In the genomic region with DNA sequence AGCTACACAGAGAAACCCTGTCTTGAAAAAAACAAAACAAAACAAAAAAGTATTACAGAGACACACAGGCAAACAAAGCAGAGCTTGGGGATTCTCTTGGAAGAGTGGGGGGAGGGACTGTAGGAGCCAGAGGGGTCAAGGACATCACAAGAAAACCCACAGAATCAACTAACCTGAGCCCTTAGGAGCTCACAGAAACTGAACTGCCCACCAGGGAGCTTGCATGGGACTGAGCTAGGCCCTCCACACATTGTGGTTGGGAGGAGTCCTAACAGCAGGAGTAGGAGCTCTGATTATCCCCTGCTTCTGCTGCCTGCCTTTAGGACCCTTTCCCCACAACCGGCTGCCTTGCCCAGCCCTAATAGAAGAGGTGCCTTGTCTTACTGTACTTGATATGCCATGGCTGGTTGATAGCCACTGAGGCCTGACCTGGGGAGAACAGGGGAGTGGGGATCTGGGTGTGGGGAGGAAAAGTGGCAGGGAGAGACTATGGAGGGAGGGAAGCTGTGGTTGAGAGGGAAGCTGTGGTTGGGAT, we compare ENCODE assay signal across 19 mouse cellular contexts. TPM values are rescaled to one million over a fixed set of nuclear protein-coding genes. Genes with fewer than 3 reads are reported as not detected.
A peak's percentile ranks its signal among the peaks of the same experiment; 100 is the strongest.
DNase-seq lines count a peak whose midpoint lies in the region; ATAC-seq and TF ChIP-seq lines count a peak whose summit lies in the region.
"Had no signal": no experiment of that assay in that cellular context is flagged by ENCODE, and none has a peak within 500 bp of the region (broad histone marks: within the 10 kb centered on the region; RNA-seq: fewer than 3 reads in every experiment).

No protein-coding gene starts in this region.

- H3K27ac ChIP-seq in forebrain, embryonic 14.5 days (ENCODE audit: low read depth, low read length), result no peak overlapping the region
- no peak overlapping the region for H3K27ac ChIP-seq in forebrain, postnatal 0 days (ENCODE audit: low read depth, low read length)
- peak overlapping the region; percentile 62 for H3K27ac ChIP-seq in midbrain, embryonic 11.5 days (ENCODE audit: low read depth, low read length)
- no peak overlapping the region for H3K27ac ChIP-seq in midbrain, embryonic 16.5 days (ENCODE audit: low read length)
- no peak overlapping the region for H3K27ac ChIP-seq in embryonic fibroblast, embryonic 13.5 days (ENCODE audit: insufficient read depth, low read length)
- H3K27ac ChIP-seq: hindbrain, embryonic 10.5 days; hindbrain, postnatal 0 days; kidney, embryonic 15.5 days; liver, embryonic 15.5 days; macrophage; midbrain, embryonic 13.5 days had no signal

- no peak overlapping the region for H3K4me3 ChIP-seq in forebrain, embryonic 14.5 days (ENCODE audit: low read depth, low read length)
- H3K4me3 ChIP-seq in forebrain, postnatal 0 days (ENCODE audit: low read depth, low read length), result no peak overlapping the region
- no peak overlapping the region for H3K4me3 ChIP-seq in midbrain, embryonic 11.5 days (ENCODE audit: low read depth, low read length)
- no peak overlapping the region for H3K4me3 ChIP-seq in midbrain, embryonic 16.5 days (ENCODE audit: low read depth, low read length)
- H3K4me3 ChIP-seq in embryonic fibroblast, embryonic 13.5 days (ENCODE audit: insufficient read depth, low read length), result no peak overlapping the region
- H3K4me3 ChIP-seq: hindbrain, embryonic 10.5 days; kidney, embryonic 15.5 days; liver, embryonic 15.5 days; midbrain, embryonic 13.5 days had no signal

- no peaks in the 10 kb centered on the region for H3K9me3 ChIP-seq in forebrain, embryonic 14.5 days (replicated peaks; ENCODE audit: control insufficient read depth, low read length)
- no peaks in the 10 kb centered on the region for H3K9me3 ChIP-seq in forebrain, postnatal 0 days (ENCODE audit: low read length)
- no peaks in the 10 kb centered on the region for H3K9me3 ChIP-seq in midbrain, embryonic 11.5 days (ENCODE audit: control insufficient read depth, low read length)
- no peaks in the 10 kb centered on the region for H3K9me3 ChIP-seq in midbrain, embryonic 16.5 days (replicated peaks; ENCODE audit: control insufficient read depth, low read length, poor library complexity, severe bottlenecking)
- H3K9me3 ChIP-seq: G1E; hindbrain, embryonic 10.5 days; kidney, embryonic 15.5 days; liver, embryonic 15.5 days; midbrain, embryonic 13.5 days had no signal

- 0 out of 2 replicates have a peak overlapping the region, but pooled peaks have one; percentile 8 for H3K9ac ChIP-seq in forebrain, embryonic 14.5 days (ENCODE audit: low read length)
- no peak overlapping the region for H3K9ac ChIP-seq in forebrain, postnatal 0 days
- no peak overlapping the region for H3K9ac ChIP-seq in midbrain, embryonic 11.5 days (ENCODE audit: low read length)
- H3K9ac ChIP-seq in midbrain, embryonic 16.5 days (ENCODE audit: low read depth, low read length), result no peak overlapping the region
- H3K9ac ChIP-seq: kidney, embryonic 15.5 days; liver, embryonic 15.5 days; midbrain, embryonic 13.5 days had no signal

- whole genome bisulfite sequencing in forebrain, embryonic 14.5 days, result 35% methylated on average over 1 of the region's 1 CpGs
- 46% methylated on average over 1 of the region's 1 CpGs for WGBS in forebrain, postnatal 0 days
- WGBS in midbrain, embryonic 11.5 days, result 24% methylated on average over 1 of the region's 1 CpGs
- 17% methylated on average over 1 of the region's 1 CpGs for WGBS in midbrain, embryonic 16.5 days

- ATAC-seq in forebrain, embryonic 14.5 days, result no peak
- no peak for ATAC-seq in forebrain, postnatal 0 days
- no peak for ATAC-seq in midbrain, embryonic 11.5 days (ENCODE audit: low FRiP score)
- ATAC-seq in midbrain, embryonic 16.5 days, result no peak
- ATAC-seq: hindbrain, postnatal 0 days; intestine, postnatal 0 days; midbrain, embryonic 13.5 days had no signal

- no peak for DNase-seq in forebrain, embryonic 14.5 days (ENCODE audit: low spot score)
- DNase-seq in forebrain, postnatal 0 days, result no peak
- peak; percentile 82 for DNase-seq in midbrain, embryonic 11.5 days (ENCODE audit: low spot score, missing footprints)
- DNase-seq in ES-CJ7 (ENCODE audit: low read depth, low spot score), result peak; percentile 85
- DNase-seq in ovary, adult 18-20 months (ENCODE audit: low spot score), result no peak
- DNase-seq: adrenal gland, postnatal 25 days; cerebellum, adult 11 months; cerebellum, postnatal 36 days; gastrocnemius, postnatal 10 days had no signal

- H3K36me3 ChIP-seq in forebrain, embryonic 14.5 days (ENCODE audit: control insufficient read depth, insufficient read depth, low read length), result peaks cover 20% of the 10 kb centered on the region
- H3K36me3 ChIP-seq in forebrain, postnatal 0 days (ENCODE audit: insufficient read depth), result 0 out of 2 replicates have a peak, but pooled peaks cover 8% of the 10 kb centered on the region
- no peaks in the 10 kb centered on the region for H3K36me3 ChIP-seq in midbrain, embryonic 11.5 days (ENCODE audit: control insufficient read depth, insufficient read depth, low read length)
- H3K36me3 ChIP-seq in midbrain, embryonic 16.5 days (ENCODE audit: control insufficient read depth, insufficient read depth, low read length), result peaks cover 4% of the 10 kb centered on the region; the same call in 1 of the 2 replicates

- H3K4me2 ChIP-seq in forebrain, embryonic 14.5 days (ENCODE audit: low read length), result no peak overlapping the region
- no peak overlapping the region for H3K4me2 ChIP-seq in forebrain, postnatal 0 days (ENCODE audit: low read depth)
- no peak overlapping the region for H3K4me2 ChIP-seq in midbrain, embryonic 11.5 days
- no peak overlapping the region for H3K4me2 ChIP-seq in midbrain, embryonic 16.5 days (ENCODE audit: low read length)
- H3K4me2 ChIP-seq: kidney, embryonic 15.5 days; liver, embryonic 15.5 days; midbrain, embryonic 13.5 days had no signal

- no peak for TF ChIP-seq CTCF in forebrain, postnatal 0 days (IDR thresholded peaks at IDR 0.05; ENCODE audit: low read depth)
- TF ChIP-seq CTCF in embryonic fibroblast, embryonic 13.5 days (IDR thresholded peaks at IDR 0.05; ENCODE audit: borderline replicate concordance, insufficient read depth, low read length), result no peak

- H3K4me1 ChIP-seq in forebrain, embryonic 14.5 days (ENCODE audit: control insufficient read depth, insufficient read depth, low read length), result peaks cover 5% of the 10 kb centered on the region
- H3K4me1 ChIP-seq in forebrain, postnatal 0 days (ENCODE audit: insufficient read depth), result peaks cover 8% of the 10 kb centered on the region; the same call in 1 of the 2 replicates
- peaks cover 15% of the 10 kb centered on the region for H3K4me1 ChIP-seq in midbrain, embryonic 11.5 days (ENCODE audit: control insufficient read depth, insufficient read depth, low read length)
- H3K4me1 ChIP-seq in midbrain, embryonic 16.5 days (ENCODE audit: control insufficient read depth, insufficient read depth, low read length), result peaks cover 11% of the 10 kb centered on the region
- H3K4me1 ChIP-seq in embryonic fibroblast, embryonic 13.5 days (ENCODE audit: control insufficient read depth, insufficient read depth, low read length), result no peaks in the 10 kb centered on the region

- H3K27me3 ChIP-seq in forebrain, embryonic 14.5 days (replicated peaks; ENCODE audit: control insufficient read depth, insufficient read depth, low read length), result no peaks in the 10 kb centered on the region
- H3K27me3 ChIP-seq in forebrain, postnatal 0 days (ENCODE audit: insufficient read depth, low read length), result no peaks in the 10 kb centered on the region
- no peaks in the 10 kb centered on the region for H3K27me3 ChIP-seq in midbrain, embryonic 11.5 days (ENCODE audit: control insufficient read depth, insufficient read depth, low read length)
- no peaks in the 10 kb centered on the region for H3K27me3 ChIP-seq in midbrain, embryonic 16.5 days (ENCODE audit: control insufficient read depth, insufficient read depth, low read depth, low read length)
- H3K27me3 ChIP-seq: kidney, embryonic 15.5 days; liver, embryonic 15.5 days; midbrain, embryonic 13.5 days had no signal

- TF ChIP-seq POLR2A in embryonic fibroblast, embryonic 13.5 days (IDR thresholded peaks at IDR 0.05; ENCODE audit: low read depth, low read length), result peak; percentile 21; the same call in 1 of the 2 replicates

RNA-seq across cellular contexts. Expression of gene Mrpl51, which starts 4.0 kb away (rescaled TPM):
- polyA plus RNA-seq in forebrain, embryonic 14.5 days (2014; fragmentation: Nextera tagmentation; extraction: Ambion mirVana), result 160 and 179 TPM in 2 replicates
- 51.3 and 54.0 TPM in 2 replicates for total RNA-seq in forebrain, postnatal 0 days (2014; rRNA removed)
- 146 and 148 TPM in 2 replicates for polyA plus RNA-seq in forebrain, postnatal 0 days (2015; fragmentation: Nextera tagmentation; extraction: Ambion mirVana)
- 200 and 208 TPM in 2 replicates for polyA plus RNA-seq in midbrain, embryonic 11.5 days (2014; fragmentation: Nextera tagmentation; extraction: Ambion mirVana)
- 132 TPM in 2 replicates for polyA plus RNA-seq in midbrain, embryonic 16.5 days (2015; fragmentation: Nextera tagmentation; extraction: Ambion mirVana)
- polyA plus RNA-seq in embryonic fibroblast, embryonic 13.5 days (2011; ENCODE audit: insufficient read length, low read depth, missing spikeins), result 76.2 and 76.9 TPM in 2 replicates

RNA-seq across cellular contexts. Expression of gene Ncapd2, which starts 4.1 kb away (rescaled TPM):
- polyA plus RNA-seq in forebrain, embryonic 14.5 days (2014; fragmentation: Nextera tagmentation; extraction: Ambion mirVana), result 64.4 and 67.6 TPM in 2 replicates
- 32.5 and 43.5 TPM in 2 replicates for total RNA-seq in forebrain, postnatal 0 days (2014; rRNA removed)
- polyA plus RNA-seq in forebrain, postnatal 0 days (2015; fragmentation: Nextera tagmentation; extraction: Ambion mirVana), result 18.9 and 25.8 TPM in 2 replicates
- 127 and 140 TPM in 2 replicates for polyA plus RNA-seq in midbrain, embryonic 11.5 days (2014; fragmentation: Nextera tagmentation; extraction: Ambion mirVana)
- polyA plus RNA-seq in midbrain, embryonic 16.5 days (2015; fragmentation: Nextera tagmentation; extraction: Ambion mirVana), result 39.4 and 41.2 TPM in 2 replicates
- 75.8 and 137 TPM in 2 replicates for polyA plus RNA-seq in embryonic fibroblast, embryonic 13.5 days (2011; ENCODE audit: insufficient read length, low read depth, missing spikeins)

RNA-seq across cellular contexts. Expression of gene Vamp1, which starts 19.7 kb away (rescaled TPM):
- 1.7 and 2.7 TPM in 2 replicates for polyA plus RNA-seq in forebrain, embryonic 14.5 days (2014; fragmentation: Nextera tagmentation; extraction: Ambion mirVana)
- 6.7 and 12.9 TPM in 2 replicates for total RNA-seq in forebrain, postnatal 0 days (2014; rRNA removed)
- polyA plus RNA-seq in forebrain, postnatal 0 days (2015; fragmentation: Nextera tagmentation; extraction: Ambion mirVana), result 7.9 and 11.9 TPM in 2 replicates
- 1.3 and 1.4 TPM in 2 replicates for polyA plus RNA-seq in midbrain, embryonic 11.5 days (2014; fragmentation: Nextera tagmentation; extraction: Ambion mirVana)
- 14.2 and 21.2 TPM in 2 replicates for polyA plus RNA-seq in midbrain, embryonic 16.5 days (2015; fragmentation: Nextera tagmentation; extraction: Ambion mirVana)
- polyA plus RNA-seq in embryonic fibroblast, embryonic 13.5 days (2011; ENCODE audit: insufficient read length, low read depth, missing spikeins), result 4.2 and 4.3 TPM in 2 replicates

RNA-seq across cellular contexts. Expression of gene Gapdh, which starts 29.3 kb away (rescaled TPM):
- 1,676 and 1,964 TPM in 2 replicates for polyA plus RNA-seq in forebrain, embryonic 14.5 days (2014; fragmentation: Nextera tagmentation; extraction: Ambion mirVana)
- 2,022 and 2,511 TPM in 2 replicates for total RNA-seq in forebrain, postnatal 0 days (2014; rRNA removed)
- 1,543 and 1,551 TPM in 2 replicates for polyA plus RNA-seq in forebrain, postnatal 0 days (2015; fragmentation: Nextera tagmentation; extraction: Ambion mirVana)
- 2,357 and 2,675 TPM in 2 replicates for polyA plus RNA-seq in midbrain, embryonic 11.5 days (2014; fragmentation: Nextera tagmentation; extraction: Ambion mirVana)
- 1,326 and 1,443 TPM in 2 replicates for polyA plus RNA-seq in midbrain, embryonic 16.5 days (2015; fragmentation: Nextera tagmentation; extraction: Ambion mirVana)
- 571 and 859 TPM in 2 replicates for polyA plus RNA-seq in embryonic fibroblast, embryonic 13.5 days (2011; ENCODE audit: insufficient read length, low read depth, missing spikeins)

RNA-seq across cellular contexts. Expression of gene Tapbpl, which starts 36.1 kb away (rescaled TPM):
- polyA plus RNA-seq in forebrain, embryonic 14.5 days (2014; fragmentation: Nextera tagmentation; extraction: Ambion mirVana), result 1.8 and 2.6 TPM in 2 replicates
- total RNA-seq in forebrain, postnatal 0 days (2014; rRNA removed), result 2.5 and 4.3 TPM in 2 replicates
- polyA plus RNA-seq in forebrain, postnatal 0 days (2015; fragmentation: Nextera tagmentation; extraction: Ambion mirVana), result 3.7 and 6.9 TPM in 2 replicates
- 1.2 and 1.6 TPM in 2 replicates for polyA plus RNA-seq in midbrain, embryonic 11.5 days (2014; fragmentation: Nextera tagmentation; extraction: Ambion mirVana)
- 7.4 and 8.3 TPM in 2 replicates for polyA plus RNA-seq in midbrain, embryonic 16.5 days (2015; fragmentation: Nextera tagmentation; extraction: Ambion mirVana)
- 5.7 and 6.3 TPM in 2 replicates for polyA plus RNA-seq in embryonic fibroblast, embryonic 13.5 days (2011; ENCODE audit: insufficient read length, low read depth, missing spikeins)

Comparison
In these comparisons a context has a peak if more than half of its experiments do, and no peak if none do; other contexts are left out.
1. DNase-seq: peak in midbrain, embryonic 11.5 days (single experiment) and ES-CJ7 (single experiment); none in forebrain, embryonic 14.5 days (single experiment), forebrain, postnatal 0 days (single experiment) and ovary, adult 18-20 months (single experiment).